Mouse (Mus musculus): ENCODE measurements around the gene Parp12. TPM values are rescaled to one million over a fixed set of nuclear protein-coding genes. Genes with fewer than 3 reads are reported as not detected.

The Parp12 gene
- polyA plus RNA-seq, 1 experiment from 2014 or later: 1.8 TPM

DNA sequence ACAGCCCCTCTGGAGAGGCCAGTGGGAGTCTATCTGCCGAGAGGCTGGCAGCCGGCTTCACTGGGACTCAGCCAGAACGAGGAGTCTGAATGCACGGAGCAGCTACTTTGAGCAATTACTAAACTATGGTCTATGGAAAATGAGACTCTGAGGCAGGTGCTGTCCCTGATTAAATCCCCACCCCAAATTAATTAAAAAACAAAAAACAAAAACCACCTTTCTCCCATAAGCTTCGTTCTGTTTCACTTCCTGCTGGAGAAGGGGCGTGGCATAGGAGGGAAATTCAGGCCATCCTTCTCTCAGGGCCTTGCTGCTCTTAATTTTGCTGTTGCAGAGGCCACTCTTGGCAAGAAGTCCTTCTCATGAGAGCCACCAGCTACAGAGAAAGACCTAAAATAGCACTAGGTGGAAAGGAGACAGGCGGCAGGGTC, 62.3 kb downstream of the Parp12 start:
- Histone ChIP-seq H3K4me2 (no peak overlapping the region), H3K9ac (no peak overlapping the region), H3K36me3 (ENCODE audit: poor library complexity, severe bottlenecking) (no peaks in the 10 kb centered on the region), H3K4me1 (peaks cover 25% of the 10 kb centered on the region), H3K27ac (no peak overlapping the region), H3K4me3 (no peak overlapping the region), H3K27me3 (no peaks in the 10 kb centered on the region), H3K9me3 (replicated peaks) (no peaks in the 10 kb centered on the region)
- 47% methylated on average over 7 of the region's 7 CpGs for WGBS
- no peak for ATAC-seq

DNA sequence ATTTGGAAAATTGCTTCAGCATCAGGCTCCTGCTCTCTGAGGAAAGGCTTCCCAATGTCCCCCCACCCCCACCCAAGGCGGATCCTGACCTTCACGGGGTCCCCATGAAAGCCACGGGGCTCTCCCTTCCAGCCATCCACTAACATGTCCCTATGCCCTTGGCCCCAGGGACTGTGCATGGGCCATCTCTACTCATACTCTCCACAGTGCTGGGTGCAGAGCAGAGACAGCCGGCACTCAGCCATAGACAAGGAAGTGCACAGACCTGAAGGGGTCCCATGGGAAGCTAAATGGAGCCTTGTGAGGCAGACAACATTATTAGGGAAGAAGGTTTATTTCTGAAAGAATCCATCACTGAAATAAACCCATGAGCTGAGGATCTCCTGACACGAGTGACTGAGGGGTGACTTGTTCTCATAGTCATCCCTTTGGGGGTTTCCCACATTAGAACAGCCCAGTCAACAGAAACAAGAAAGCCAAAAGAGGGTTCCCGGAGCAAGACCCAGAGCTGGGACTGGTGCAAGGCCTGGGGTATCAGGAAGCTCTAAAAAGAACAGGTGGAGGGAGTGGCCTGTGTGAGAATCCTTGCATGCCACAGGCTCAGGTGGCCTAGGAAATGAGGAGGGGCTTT, 63.2 kb downstream of the Parp12 start:
- no peak for ATAC-seq

GRCm38 (mm10) chr6:39054206-39054864, 63.8 kb downstream of the Parp12 start:
- ATAC-seq: peak; percentile 74
- no peaks in the 10 kb centered on the region for H3K36me3 ChIP-seq (ENCODE audit: poor library complexity, severe bottlenecking)
- whole genome bisulfite sequencing: 58% methylated on average over 13 of the region's 13 CpGs
- no peak overlapping the region for H3K4me3 ChIP-seq
- H3K4me1 ChIP-seq: peaks cover 22% of the 10 kb centered on the region
- H3K27me3 ChIP-seq: no peaks in the 10 kb centered on the region
- 0 out of 2 replicates have a peak overlapping the region, but pooled peaks have one; percentile 40 for H3K27ac ChIP-seq
- no peaks in the 10 kb centered on the region for H3K9me3 ChIP-seq (replicated peaks)
- no peak overlapping the region for H3K4me2 ChIP-seq
- no peak overlapping the region for H3K9ac ChIP-seq

More for the DNA sequence above, 63.2 kb downstream of the Parp12 start:
- no peak overlapping the region for H3K4me3 ChIP-seq
- H3K4me1 ChIP-seq: peaks cover 22% of the 10 kb centered on the region
- H3K9me3 ChIP-seq (replicated peaks): no peaks in the 10 kb centered on the region
- no peaks in the 10 kb centered on the region for H3K36me3 ChIP-seq (ENCODE audit: poor library complexity, severe bottlenecking)
- peak overlapping the region; percentile 40; the same call in 1 of the 2 replicates for H3K27ac ChIP-seq
- H3K27me3 ChIP-seq: no peaks in the 10 kb centered on the region
- WGBS: 83% methylated on average over 6 of the region's 6 CpGs
- H3K9ac ChIP-seq: no peak overlapping the region
- no peak overlapping the region for H3K4me2 ChIP-seq

GRCm38 (mm10) chr6:39052636-39053035, 65.5 kb downstream of the Parp12 start:
- Histone ChIP-seq H3K9me3 (replicated peaks) (no peaks in the 10 kb centered on the region), H3K27ac (no peak overlapping the region), H3K4me3 (no peak overlapping the region), H3K36me3 (ENCODE audit: poor library complexity, severe bottlenecking) (no peaks in the 10 kb centered on the region), H3K4me2 (no peak overlapping the region), H3K4me1 (peaks cover 22% of the 10 kb centered on the region), H3K9ac (no peak overlapping the region), H3K27me3 (no peaks in the 10 kb centered on the region)
- no peak for ATAC-seq
- WGBS: 82% methylated on average over 4 of the region's 4 CpGs

DNA sequence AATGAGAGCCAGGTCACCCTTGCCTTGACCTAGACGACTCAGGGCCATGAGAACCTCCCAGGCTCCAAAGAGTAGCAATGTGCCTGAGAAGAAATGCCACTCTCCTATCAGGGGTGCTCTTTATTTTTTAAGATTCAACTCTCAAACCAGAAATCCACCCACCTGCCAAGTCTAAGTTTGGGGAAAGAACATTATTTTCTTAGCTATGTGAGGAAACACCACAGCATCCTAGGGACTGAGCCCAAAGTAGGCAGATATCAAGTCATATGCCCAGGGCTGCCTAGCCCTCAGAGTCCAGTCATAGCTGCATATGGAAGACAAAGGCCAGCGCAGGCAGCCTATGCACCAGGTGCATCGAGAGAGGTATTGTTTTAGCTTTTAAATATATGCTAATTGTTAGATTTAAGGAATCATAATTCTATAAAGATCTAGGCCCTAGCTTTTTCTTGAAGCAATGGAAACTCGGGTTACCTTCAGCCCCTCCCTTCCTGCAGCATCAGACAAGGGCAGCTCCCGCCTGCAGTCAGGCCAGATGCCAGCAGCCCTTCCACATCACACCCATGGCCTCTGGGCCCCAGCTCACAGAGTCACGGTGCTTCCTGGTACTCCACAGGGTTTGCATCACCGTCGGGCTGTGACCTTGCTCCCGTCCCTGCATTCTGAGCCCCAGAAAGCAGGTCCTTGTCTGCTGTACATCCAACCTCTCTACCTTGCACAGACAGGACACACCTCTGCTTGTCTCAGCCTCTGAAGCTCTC, 66.2 kb downstream of the Parp12 start:
- Histone ChIP-seq H3K27me3 (no peaks in the 10 kb centered on the region), H3K27ac (no peak overlapping the region), H3K4me3 (no peak overlapping the region), H3K4me1 (peaks cover 22% of the 10 kb centered on the region), H3K9me3 (replicated peaks) (no peaks in the 10 kb centered on the region), H3K4me2 (no peak overlapping the region), H3K9ac (no peak overlapping the region), H3K36me3 (ENCODE audit: poor library complexity, severe bottlenecking) (no peaks in the 10 kb centered on the region)
- 81% methylated on average over 9 of the region's 9 CpGs for WGBS
- no peak for ATAC-seq

DNA sequence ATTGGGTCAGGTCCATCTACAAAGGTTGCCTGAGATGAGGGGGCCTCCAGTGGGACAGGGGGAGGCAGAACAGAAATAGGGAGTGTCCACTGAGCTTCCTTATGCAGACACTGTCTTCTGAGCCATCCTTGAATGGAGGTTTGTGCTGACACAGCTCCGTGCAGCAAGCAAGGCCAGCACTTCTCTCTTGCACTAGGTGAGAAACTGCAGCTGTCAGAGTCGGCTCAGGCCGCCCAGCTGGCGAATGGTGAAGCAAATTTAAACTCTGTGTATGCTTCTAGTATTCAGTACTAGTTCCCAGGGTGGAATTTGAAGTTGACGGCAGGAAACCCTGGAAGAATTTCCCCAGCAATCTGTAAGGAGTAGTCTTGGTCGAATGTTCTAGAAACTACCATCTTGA, 67.3 kb downstream of the Parp12 start:
- H3K4me1 ChIP-seq: peaks cover 18% of the 10 kb centered on the region
- no peak overlapping the region for H3K4me2 ChIP-seq
- no peaks in the 10 kb centered on the region for H3K36me3 ChIP-seq (ENCODE audit: poor library complexity, severe bottlenecking)
- H3K27ac ChIP-seq: no peak overlapping the region
- no peak overlapping the region for H3K4me3 ChIP-seq
- ATAC-seq: no peak
- H3K9ac ChIP-seq: no peak overlapping the region
- no peaks in the 10 kb centered on the region for H3K9me3 ChIP-seq (replicated peaks)
- no peaks in the 10 kb centered on the region for H3K27me3 ChIP-seq
- 85% methylated on average over 6 of the region's 6 CpGs for WGBS

- Histone ChIP-seq H3K27ac (no peak overlapping the region), H3K36me3 (ENCODE audit: poor library complexity, severe bottlenecking) (no peaks in the 10 kb centered on the region), H3K4me1 (peaks cover 2% of the 10 kb centered on the region), H3K9me3 (replicated peaks) (no peaks in the 10 kb centered on the region), H3K9ac (no peak overlapping the region), H3K4me2 (no peak overlapping the region), H3K4me3 (no peak overlapping the region), H3K27me3 (no peaks in the 10 kb centered on the region)
- 67% methylated on average over 5 of the region's 5 CpGs for WGBS
- no peak for ATAC-seq
Measured at GRCm38 (mm10) chr6:39049141-39049540, 69.0 kb downstream of the Parp12 start.

GRCm38 (mm10) chr6:39040451-39040850, 77.7 kb downstream of the Parp12 start:
- H3K27me3 ChIP-seq: no peaks in the 10 kb centered on the region
- H3K27ac ChIP-seq: no peak overlapping the region
- H3K4me3 ChIP-seq: no peak overlapping the region
- no peak for ATAC-seq
- H3K9me3 ChIP-seq (replicated peaks): no peaks in the 10 kb centered on the region
- no peak overlapping the region for H3K4me2 ChIP-seq
- H3K4me1 ChIP-seq: peaks cover 11% of the 10 kb centered on the region
- no peaks in the 10 kb centered on the region for H3K36me3 ChIP-seq (ENCODE audit: poor library complexity, severe bottlenecking)
- 82% methylated on average over 9 of the region's 9 CpGs for WGBS
- no peak overlapping the region for H3K9ac ChIP-seq

Other genes starting within 250 kb of the Parp12 start
- 0.76 and 1.1 TPM in 2 replicates for gene Tbxas1, start 242.9 kb downstream of the Parp12 start, polyA plus RNA-seq (2015; fragmentation: Nextera tagmentation; extraction: Ambion mirVana)
- 33.7 and 35.0 TPM in 2 replicates for gene Hipk2, start 242.2 kb downstream of the Parp12 start, polyA plus RNA-seq (2015; fragmentation: Nextera tagmentation; extraction: Ambion mirVana)
- gene Kdm7a, start 88.4 kb upstream of the Parp12 start, polyA plus RNA-seq (2015; fragmentation: Nextera tagmentation; extraction: Ambion mirVana): 9.6 and 10.4 TPM in 2 replicates

All from forebrain, embryonic 13.5 days (tissue).